Mouse (Mus musculus): ENCODE measurements around the gene Scgb1b3. TPM values are rescaled to one million over a fixed set of nuclear protein-coding genes. Genes with fewer than 3 reads are reported as not detected.

Scgb1b3 gene
- polyA plus RNA-seq (2015; fragmentation: Nextera tagmentation; extraction: Ambion mirVana) = not detected in 2 replicates

DNA sequence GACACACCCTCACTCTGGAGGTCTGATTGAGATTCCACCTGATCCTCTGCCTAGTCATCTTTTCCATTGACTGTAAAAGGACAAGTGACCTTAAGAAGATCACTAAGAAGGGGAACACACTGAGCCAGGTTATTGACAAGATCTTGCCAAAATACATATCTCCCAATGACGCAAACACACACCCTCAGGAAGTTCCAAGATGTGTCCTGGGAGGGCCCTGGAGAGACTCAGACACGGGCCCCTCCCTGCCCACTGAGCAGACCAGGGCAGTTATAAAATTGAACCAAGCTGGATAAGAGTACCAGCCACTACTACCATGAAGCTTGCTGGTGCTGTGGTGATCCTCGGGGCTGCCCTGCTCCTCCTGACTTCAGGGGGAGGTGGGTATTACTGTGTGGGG, at the start of gene Scgb1b3:
Gene Scgb1b3, plus strand, starts transcription at position 301 of the 400 bp plus-strand sequence.

DNA sequence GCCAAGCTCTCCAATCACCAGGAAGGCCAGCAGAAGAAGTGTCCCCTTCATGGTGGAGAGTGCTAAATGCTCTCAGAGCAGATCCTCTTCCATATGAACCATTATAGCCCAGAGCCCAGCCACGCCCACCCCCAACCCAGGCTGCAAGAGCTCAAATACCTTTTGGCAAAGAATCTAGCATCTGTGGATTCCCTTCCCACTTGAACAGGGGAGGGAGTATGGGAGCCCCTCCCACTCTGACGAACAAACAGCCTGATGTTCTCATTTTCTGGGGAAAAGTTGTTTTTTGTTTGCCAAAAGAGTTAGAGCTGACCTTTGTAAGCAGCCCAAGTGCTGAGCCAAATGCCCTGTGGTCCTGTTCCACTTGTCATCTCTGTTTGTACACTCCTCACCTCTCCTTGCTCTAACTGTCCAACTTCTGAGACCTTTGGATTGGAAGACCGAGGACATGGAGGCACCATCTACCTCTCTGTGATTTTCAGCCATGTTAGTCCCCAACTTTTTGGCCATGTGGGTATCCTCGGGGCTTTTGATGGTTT, 13.3 kb upstream of the Scgb1b3 start, which contains the start of gene Scgb2b3:
Gene Scgb2b3, minus strand, starts transcription at position 51 of the 539 bp plus-strand sequence.

Other genes starting within 250 kb of the Scgb1b3 start
- 4.7 and 6.2 TPM in 2 replicates for gene Scn1b, start 248.6 kb upstream of the Scgb1b3 start, polyA plus RNA-seq (2015; fragmentation: Nextera tagmentation; extraction: Ambion mirVana)
- gene Gramd1a, start 219.7 kb upstream of the Scgb1b3 start, polyA plus RNA-seq (2015; fragmentation: Nextera tagmentation; extraction: Ambion mirVana) = 37.2 and 38.5 TPM in 2 replicates
- gene Scgb2b2, start 85.1 kb upstream of the Scgb1b3 start, polyA plus RNA-seq (2015; fragmentation: Nextera tagmentation; extraction: Ambion mirVana) = not detected in 2 replicates
- not detected in 2 replicates for gene Scgb1b2, start 83.8 kb upstream of the Scgb1b3 start, polyA plus RNA-seq (2015; fragmentation: Nextera tagmentation; extraction: Ambion mirVana)
- gene Scgb2b3, start 13.5 kb upstream of the Scgb1b3 start, polyA plus RNA-seq (2015; fragmentation: Nextera tagmentation; extraction: Ambion mirVana) = not detected in 2 replicates